Mouse (Mus musculus) forebrain, embryonic 10.5 days (tissue): ENCODE results near the gene Exosc10. TPM values are rescaled to one million over a fixed set of nuclear protein-coding genes. Genes with fewer than 3 reads are reported as not detected.

Experiments
- DNase-seq: peaks from one replicate; pipeline ENCODE4 v3.0.0-alpha.2; 2017; ENCODE audit warnings: low spot score; ENCODE audit errors: extremely low spot score
- H3K27ac ChIP-seq: fragments of 300-500 bp; sonication (generic); 2 replicates; pipeline ENCODE4 v1.5.1; 2016; ENCODE audit warnings: mild to moderate bottlenecking
- H3K27me3 ChIP-seq: fragments of 300-500 bp; sonication (generic); 2 replicates; pipeline ENCODE4 v1.6.1; 2016; ENCODE audit warnings: mild to moderate bottlenecking; ENCODE audit not compliant: poor library complexity, severe bottlenecking
- H3K36me3 ChIP-seq: fragments of 300-500 bp; sonication (generic); replicated peaks from 2 replicates; pipeline ENCODE4 v1.6.1; 2016; ENCODE audit warnings: mild to moderate bottlenecking, moderate library complexity
- H3K4me1 ChIP-seq: fragments of 300-500 bp; sonication (generic); 2 replicates; pipeline ENCODE4 v1.6.1; 2016
- H3K4me3 ChIP-seq: fragments of 300-500 bp; sonication (generic); 2 replicates; pipeline ENCODE4 v1.5.1; 2016; ENCODE audit warnings: mild to moderate bottlenecking, moderate library complexity
- H3K9me3 ChIP-seq: fragments of 300-500 bp; sonication (generic); 2 replicates; pipeline ENCODE4 v1.6.1; 2016; ENCODE audit warnings: mild to moderate bottlenecking, moderate library complexity
- WGBS: fragments of 180-500 bp; shearing (Covaris S2); methylation state at CpG from one replicate; pipeline ENCODE4 v1.1.7; 2016; 5-methylcytosine and 5-hydroxymethylcytosine counted together
- polyA plus RNA-seq: library from polyadenylated mRNA; unstranded; fragments of >200 nt; fragmentation: Nextera tagmentation; extraction: Ambion mirVana; gene quantifications from 2 replicates; pipeline ENCODE4 v1.2.1, GENCODE M21; 2016

Gene Exosc10
- polyA plus RNA-seq, 1 experiment from 2014 or later: 97.2 TPM

DNA sequence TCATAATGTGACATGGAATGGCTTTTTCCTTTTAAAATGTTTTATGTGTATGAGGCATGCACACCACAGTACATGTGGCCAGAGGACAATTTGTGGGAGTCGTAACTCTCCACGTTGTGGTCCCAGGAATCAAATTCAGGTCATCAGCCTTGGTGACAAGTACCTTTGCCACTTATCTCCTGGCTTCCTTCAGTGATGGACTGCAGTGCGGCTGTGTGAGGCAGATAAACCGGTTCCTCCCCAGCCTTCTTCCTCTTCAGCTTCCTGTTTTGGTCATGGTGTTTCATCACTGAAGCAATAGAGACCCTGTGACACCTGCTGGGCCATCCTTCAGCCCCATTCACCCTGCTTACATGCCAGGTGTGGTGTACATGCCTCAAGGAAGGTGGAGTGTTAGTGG, 25.0 kb downstream of the Exosc10 start:
- H3K4me3 ChIP-seq: no peak overlapping the region
- H3K9me3 ChIP-seq: no peaks in the 10 kb centered on the region
- H3K4me1 ChIP-seq: no peaks in the 10 kb centered on the region
- WGBS: 82% methylated on average over 4 of the region's 4 CpGs
- H3K27ac ChIP-seq: no peak overlapping the region
- H3K27me3 ChIP-seq: no peaks in the 10 kb centered on the region
- DNase-seq: no peak
- H3K36me3 ChIP-seq: peaks cover 53% of the 10 kb centered on the region

GRCm38 (mm10) chr4:148586648-148587047, 28.4 kb downstream of the Exosc10 start:
- H3K4me1 ChIP-seq: peaks cover 8% of the 10 kb centered on the region
- 87% methylated on average over 9 of the region's 9 CpGs for WGBS

DNA sequence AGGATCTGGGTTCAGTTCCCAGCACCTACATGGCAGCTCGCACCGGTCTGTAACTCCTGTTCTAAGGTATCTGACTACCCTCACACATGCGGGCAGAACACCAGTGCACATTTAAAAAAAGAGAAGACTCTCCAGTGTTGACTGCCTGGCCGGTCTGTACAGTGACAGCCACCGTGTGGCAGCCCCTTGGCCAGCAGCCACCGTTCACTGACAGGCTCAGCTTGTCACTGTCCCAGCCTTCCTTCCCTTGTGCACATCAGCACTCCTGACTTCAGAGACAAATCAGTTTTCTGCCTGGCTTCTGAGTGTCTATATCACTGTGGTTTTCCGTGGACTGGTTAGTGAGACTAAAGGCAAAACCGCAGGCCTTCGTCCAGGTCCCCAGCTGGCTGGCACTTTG, 30.6 kb downstream of the Exosc10 start:
- Histone ChIP-seq H3K27me3 (no peaks in the 10 kb centered on the region), H3K4me3 (no peak overlapping the region), H3K27ac (no peak overlapping the region), H3K9me3 (no peaks in the 10 kb centered on the region), H3K4me1 (peaks cover 29% of the 10 kb centered on the region), H3K36me3 (peaks cover 15% of the 10 kb centered on the region)
- 86% methylated on average over 9 of the region's 9 CpGs for WGBS
- DNase-seq: no peak

More at GRCm38 (mm10) chr4:148586648-148587047, 28.4 kb downstream of the Exosc10 start:
- Histone ChIP-seq H3K4me3 (no peak overlapping the region), H3K27me3 (no peaks in the 10 kb centered on the region), H3K36me3 (peaks cover 19% of the 10 kb centered on the region), H3K27ac (no peak overlapping the region), H3K9me3 (no peaks in the 10 kb centered on the region)
- DNase-seq: no peak

- 63% methylated on average over 7 of the region's 8 CpGs for WGBS
- Histone ChIP-seq H3K36me3 (peaks cover 23% of the 10 kb centered on the region), H3K4me1 (peaks cover 35% of the 10 kb centered on the region), H3K27ac (no peak overlapping the region), H3K27me3 (no peaks in the 10 kb centered on the region), H3K9me3 (no peaks in the 10 kb centered on the region), H3K4me3 (no peak overlapping the region)
- DNase-seq: no peak
Observed at GRCm38 (mm10) chr4:148589565-148589964, 31.3 kb downstream of the Exosc10 start.

DNA sequence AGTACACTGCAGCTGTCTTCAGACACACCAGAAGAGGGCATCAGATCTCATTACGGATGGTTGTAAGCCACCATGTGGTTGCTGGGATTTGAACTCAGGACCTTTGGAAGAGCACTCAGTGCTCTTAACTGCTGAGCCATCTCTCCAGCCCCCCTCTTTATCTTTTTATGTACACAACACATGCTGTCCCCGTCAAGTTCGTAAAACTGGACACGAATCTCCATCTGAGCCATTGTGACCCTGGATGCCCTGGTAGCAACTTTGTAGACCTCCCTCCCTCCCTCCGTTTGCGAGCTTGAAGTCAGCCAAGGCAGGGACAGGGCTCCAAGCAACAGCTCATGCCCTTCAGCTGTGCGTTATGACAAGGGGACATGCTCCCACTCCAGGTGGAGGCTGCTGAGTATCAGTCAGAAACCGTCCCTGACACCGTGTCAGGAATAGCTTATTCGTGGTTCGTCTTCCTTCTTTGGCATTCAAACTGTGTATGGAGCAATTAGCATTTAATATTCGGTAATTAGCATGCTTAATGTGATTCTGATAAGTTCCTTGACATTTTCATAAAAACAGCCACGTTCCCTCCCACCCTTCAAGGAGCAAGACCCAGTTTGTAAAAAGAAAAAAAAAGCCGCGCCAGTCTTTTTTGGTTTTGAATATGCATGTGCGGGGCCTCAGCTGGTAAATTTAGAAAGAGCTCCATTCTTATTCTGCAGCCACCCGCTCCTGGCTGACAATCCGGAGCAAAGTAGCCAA, 32.4 kb downstream of the Exosc10 start:
- no peaks in the 10 kb centered on the region for H3K27me3 ChIP-seq
- H3K36me3 ChIP-seq: peaks cover 33% of the 10 kb centered on the region
- peaks cover 46% of the 10 kb centered on the region for H3K4me1 ChIP-seq
- no peaks in the 10 kb centered on the region for H3K9me3 ChIP-seq
- 11% methylated on average over 18 of the region's 18 CpGs for WGBS
- peak overlapping the region; percentile 93 for H3K27ac ChIP-seq
- DNase-seq: peak; percentile 46
- H3K4me3 ChIP-seq: peak overlapping the region; percentile 95

DNA sequence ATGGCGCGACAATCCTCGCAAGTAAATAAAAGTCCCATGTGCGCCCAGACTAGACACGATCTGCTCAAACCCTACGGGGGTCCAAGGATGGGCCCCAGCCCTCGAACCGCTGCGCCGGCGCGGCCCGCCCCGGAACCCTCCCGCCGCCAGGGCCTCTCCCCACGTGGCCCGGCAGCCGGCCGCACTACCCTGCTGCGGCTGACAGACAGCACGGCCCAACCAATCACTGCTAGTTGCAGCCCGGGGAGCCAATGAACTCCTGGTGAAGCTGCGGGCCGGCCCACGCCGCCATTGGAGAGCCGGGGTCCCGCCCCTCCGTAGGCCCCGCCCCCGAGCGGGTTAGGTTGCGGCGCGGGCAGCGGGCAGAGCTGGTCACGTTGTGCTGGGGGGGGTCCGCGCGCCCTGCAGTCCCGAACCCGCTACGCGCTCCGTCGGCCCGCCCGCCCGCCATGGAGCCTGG, 33.0 kb downstream of the Exosc10 start, which contains the start of gene Srm:
Gene Srm (plus strand): TSS at position 333 of the 460 bp plus-strand sequence.
- no peaks in the 10 kb centered on the region for H3K9me3 ChIP-seq
- H3K36me3 ChIP-seq: peaks cover 40% of the 10 kb centered on the region
- DNase-seq: peak; percentile 95
- H3K4me1 ChIP-seq: peaks cover 52% of the 10 kb centered on the region
- H3K27ac ChIP-seq: peak within 1 kb of the TSS; percentile 93
- H3K4me3 ChIP-seq: peak within 1 kb of the TSS; percentile 95
- H3K27me3 ChIP-seq: no peaks in the 10 kb centered on the region
- under 1% methylated on average over 42 of the region's 50 CpGs for WGBS

GRCm38 (mm10) chr4:148591637-148592380, 33.6 kb downstream of the Exosc10 start:
- H3K4me1 ChIP-seq: peaks cover 54% of the 10 kb centered on the region
- H3K4me3 ChIP-seq: peak overlapping the region; percentile 95
- H3K27ac ChIP-seq: peak overlapping the region; percentile 93
- peak; percentile 39 for DNase-seq
- H3K9me3 ChIP-seq: no peaks in the 10 kb centered on the region
- under 1% methylated on average over 53 of the region's 53 CpGs for WGBS
- no peaks in the 10 kb centered on the region for H3K27me3 ChIP-seq
- H3K36me3 ChIP-seq: peaks cover 46% of the 10 kb centered on the region

GRCm38 (mm10) chr4:148593996-148594395, 35.8 kb downstream of the Exosc10 start:
- 96% methylated on average over 11 of the region's 11 CpGs for WGBS
- Histone ChIP-seq H3K36me3 (peaks cover 67% of the 10 kb centered on the region), H3K27ac (no peak overlapping the region), H3K4me1 (peaks cover 54% of the 10 kb centered on the region), H3K4me3 (peak overlapping the region; percentile 95; the same call in 1 of the 2 replicates), H3K9me3 (peaks cover 10% of the 10 kb centered on the region; the same call in 1 of the 2 replicates), H3K27me3 (no peaks in the 10 kb centered on the region)
- DNase-seq: no peak

DNA sequence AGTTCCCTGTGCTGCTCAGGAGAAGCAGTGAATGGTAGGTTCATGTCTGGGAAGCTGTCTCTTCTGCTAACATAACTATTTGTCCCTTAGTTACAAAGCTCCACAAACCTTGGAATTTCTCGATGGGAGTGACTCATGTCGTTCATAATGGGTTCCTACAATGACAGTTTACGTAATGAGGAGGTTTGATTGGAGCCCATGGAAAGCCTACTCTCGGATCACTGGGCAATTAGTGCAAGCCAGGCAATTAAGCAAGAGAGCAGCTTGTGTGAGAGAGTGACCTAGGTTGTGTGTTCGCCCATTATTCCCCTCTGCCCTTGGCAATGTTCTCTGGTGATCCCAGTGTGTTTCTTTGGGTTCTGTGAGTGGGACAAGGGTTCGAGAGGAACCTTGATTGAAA, 37.7 kb downstream of the Exosc10 start:
- Histone ChIP-seq H3K9me3 (peaks cover 15% of the 10 kb centered on the region; the same call in 1 of the 2 replicates), H3K36me3 (peaks cover 81% of the 10 kb centered on the region), H3K27ac (peak overlapping the region; percentile 32; the same call in 1 of the 2 replicates), H3K27me3 (no peaks in the 10 kb centered on the region), H3K4me3 (no peak overlapping the region), H3K4me1 (peaks cover 49% of the 10 kb centered on the region)
- 81% methylated on average over 6 of the region's 6 CpGs for WGBS
- DNase-seq: no peak

- Histone ChIP-seq H3K36me3 (peaks cover 81% of the 10 kb centered on the region), H3K4me1 (peaks cover 45% of the 10 kb centered on the region), H3K9me3 (peaks cover 15% of the 10 kb centered on the region; the same call in 1 of the 2 replicates), H3K4me3 (no peak overlapping the region), H3K27me3 (no peaks in the 10 kb centered on the region), H3K27ac (no peak overlapping the region)
- 94% methylated on average over 3 of the region's 3 CpGs for WGBS
- no peak for DNase-seq
Observed at GRCm38 (mm10) chr4:148596731-148597130, 38.5 kb downstream of the Exosc10 start.

DNA sequence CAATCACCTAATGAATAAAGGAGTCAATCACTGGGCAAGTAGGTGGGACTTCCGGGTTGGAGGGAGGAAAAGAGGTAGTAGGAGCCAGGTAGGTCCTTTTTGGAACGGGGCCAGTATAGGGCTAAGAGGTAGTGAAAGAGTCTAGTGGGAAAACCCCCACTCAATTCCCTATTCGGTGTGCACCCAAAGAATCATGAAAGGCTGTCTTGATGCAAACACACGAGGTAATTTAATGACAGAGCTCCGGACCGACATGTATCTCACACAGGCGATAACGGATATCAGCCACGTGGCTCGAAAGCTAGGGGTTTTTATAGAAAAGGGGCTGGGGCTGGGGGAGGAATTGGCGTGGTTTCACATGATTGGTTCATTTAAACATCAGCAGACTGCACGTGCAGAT, 40.6 kb downstream of the Exosc10 start:
- WGBS: 97% methylated on average over 12 of the region's 12 CpGs

GRCm38 (mm10) chr4:148600316-148600715, 42.1 kb downstream of the Exosc10 start:
- Histone ChIP-seq H3K9me3 (peaks cover 15% of the 10 kb centered on the region; the same call in 1 of the 2 replicates), H3K4me1 (peaks cover 28% of the 10 kb centered on the region), H3K27ac (no peak overlapping the region), H3K36me3 (peaks cover 51% of the 10 kb centered on the region), H3K27me3 (no peaks in the 10 kb centered on the region), H3K4me3 (no peak overlapping the region)
- 94% methylated on average over 4 of the region's 4 CpGs for whole genome bisulfite sequencing
- no peak for DNase-seq

More for the DNA sequence above, 40.6 kb downstream of the Exosc10 start:
- H3K9me3 ChIP-seq: peaks cover 15% of the 10 kb centered on the region; the same call in 1 of the 2 replicates
- DNase-seq: no peak
- no peak overlapping the region for H3K27ac ChIP-seq
- peaks cover 66% of the 10 kb centered on the region for H3K36me3 ChIP-seq
- no peak overlapping the region for H3K4me3 ChIP-seq
- H3K4me1 ChIP-seq: peaks cover 30% of the 10 kb centered on the region
- no peaks in the 10 kb centered on the region for H3K27me3 ChIP-seq
